Mouse (Mus musculus) erythroblast, embryonic 14.5 days (primary cell): ENCODE data around the gene Synpo2.

ENCODE experiments used
- GATA1 ChIP-seq: IDR thresholded peaks from 2 replicates; pipeline ENCODE4 v1.6.1; 2012; ENCODE audit warnings: low read length, inconsistent platforms, mixed read lengths
- TAL1 ChIP-seq: IDR thresholded peaks from 3 replicates; pipeline ENCODE4 v1.6.1; 2012; ENCODE audit warnings: low read length, inconsistent platforms, mixed read lengths

DNA sequence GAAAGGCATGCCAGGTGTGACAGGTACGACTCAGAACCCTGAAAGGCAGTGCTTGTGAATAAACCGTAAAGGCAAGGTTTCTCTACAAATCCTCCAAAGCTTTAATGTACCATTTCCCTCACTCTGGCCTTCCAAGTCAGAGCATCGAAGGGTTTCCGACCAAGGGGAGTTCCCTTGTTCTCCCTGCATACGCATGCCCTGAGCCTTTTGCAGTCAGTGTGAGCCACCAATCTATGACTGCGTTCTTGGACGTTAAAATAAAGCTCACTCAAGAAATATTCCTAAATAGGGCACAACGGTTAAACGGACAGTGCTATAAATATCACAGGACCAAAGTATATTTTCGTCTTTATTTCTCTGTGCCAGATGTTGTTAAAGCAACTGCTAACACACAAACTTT, 51.7 kb downstream of the Synpo2 start:
- no peak for TF ChIP-seq GATA1
- no peak for TF ChIP-seq TAL1
